Mouse (Mus musculus) retina, postnatal 1 day (tissue): ENCODE data around the gene Gm21905.
A peak's percentile ranks its signal among the peaks of the same experiment; 100 is the strongest.

Source experiments
- DNase-seq: peaks from one replicate; pipeline ENCODE4 v3.0.0-alpha.2; 2012

Gene Gm21905

GRCm38 (mm10) chr5:67946321-67946720, at the start of gene Gm21905:
Gene Gm21905 (minus strand): TSS chr5:67946421.
- DNase-seq = no peak

DNA sequence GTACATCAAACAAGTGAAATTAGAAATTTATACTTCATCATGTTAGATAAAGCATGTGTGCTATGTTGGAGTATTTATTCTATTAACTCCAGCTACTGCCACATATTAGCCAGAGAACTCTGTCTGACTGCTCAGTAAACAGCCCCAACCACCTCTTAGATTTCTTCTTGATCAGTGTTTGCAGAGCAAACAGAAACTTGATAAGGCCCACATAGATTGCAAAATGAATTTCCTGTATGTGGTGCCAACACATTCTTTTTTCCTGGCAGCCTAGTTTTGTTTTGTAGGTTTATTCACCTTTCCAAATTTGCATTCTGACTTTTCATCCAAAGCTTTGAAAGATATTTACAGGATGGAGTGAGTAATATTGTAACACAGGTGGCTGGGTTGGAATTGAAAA, 44.2 kb upstream of the Gm21905 start:
- DNase-seq = no peak

DNA sequence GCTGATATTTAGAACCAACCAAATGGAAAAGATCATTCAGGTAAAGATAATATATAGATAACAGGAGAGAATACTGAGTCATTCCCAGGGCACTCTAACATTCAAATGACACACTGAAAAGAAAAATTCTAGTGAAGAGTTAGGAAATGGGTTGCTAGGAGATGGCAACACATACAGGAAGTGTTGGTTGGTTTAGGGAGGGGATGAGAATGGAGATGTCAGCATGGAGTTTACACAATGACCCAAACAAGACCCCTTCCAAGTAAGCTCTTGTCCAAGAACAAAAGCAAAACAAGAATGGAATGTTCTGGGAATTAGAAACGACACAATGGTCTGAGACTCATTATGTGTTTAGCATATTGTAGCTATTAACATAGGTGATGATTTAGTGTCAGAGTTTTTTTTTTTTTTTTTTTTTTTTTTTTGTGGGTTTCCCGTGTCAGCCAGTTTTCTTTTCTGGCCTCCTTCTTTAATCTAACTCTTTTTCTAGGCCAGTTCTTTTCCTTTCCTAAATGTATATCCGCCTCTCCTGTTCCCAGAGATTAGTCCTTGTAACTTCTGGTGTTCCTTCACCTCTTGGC, 35.8 kb upstream of the Gm21905 start:
- peak; percentile 28 for DNase-seq

DNA sequence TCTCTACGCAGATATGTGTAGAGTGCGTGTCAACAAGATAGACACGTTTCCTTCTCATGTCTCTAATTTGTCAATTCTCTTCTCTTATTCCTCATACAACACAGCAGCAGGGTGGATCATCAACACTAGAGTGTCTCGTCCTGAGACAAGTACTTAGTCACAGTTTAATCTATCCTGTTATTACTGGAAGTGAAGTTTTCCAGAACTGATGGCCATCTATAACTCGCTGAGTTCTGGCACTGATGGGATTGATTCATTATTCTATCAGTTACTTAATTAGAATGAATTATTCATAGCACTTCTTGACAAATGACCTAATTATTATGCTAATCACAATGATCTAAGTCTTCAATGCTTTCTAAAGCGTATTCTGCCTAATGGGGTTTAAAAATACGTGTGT, 23.3 kb upstream of the Gm21905 start:
- DNase-seq = no peak

DNA sequence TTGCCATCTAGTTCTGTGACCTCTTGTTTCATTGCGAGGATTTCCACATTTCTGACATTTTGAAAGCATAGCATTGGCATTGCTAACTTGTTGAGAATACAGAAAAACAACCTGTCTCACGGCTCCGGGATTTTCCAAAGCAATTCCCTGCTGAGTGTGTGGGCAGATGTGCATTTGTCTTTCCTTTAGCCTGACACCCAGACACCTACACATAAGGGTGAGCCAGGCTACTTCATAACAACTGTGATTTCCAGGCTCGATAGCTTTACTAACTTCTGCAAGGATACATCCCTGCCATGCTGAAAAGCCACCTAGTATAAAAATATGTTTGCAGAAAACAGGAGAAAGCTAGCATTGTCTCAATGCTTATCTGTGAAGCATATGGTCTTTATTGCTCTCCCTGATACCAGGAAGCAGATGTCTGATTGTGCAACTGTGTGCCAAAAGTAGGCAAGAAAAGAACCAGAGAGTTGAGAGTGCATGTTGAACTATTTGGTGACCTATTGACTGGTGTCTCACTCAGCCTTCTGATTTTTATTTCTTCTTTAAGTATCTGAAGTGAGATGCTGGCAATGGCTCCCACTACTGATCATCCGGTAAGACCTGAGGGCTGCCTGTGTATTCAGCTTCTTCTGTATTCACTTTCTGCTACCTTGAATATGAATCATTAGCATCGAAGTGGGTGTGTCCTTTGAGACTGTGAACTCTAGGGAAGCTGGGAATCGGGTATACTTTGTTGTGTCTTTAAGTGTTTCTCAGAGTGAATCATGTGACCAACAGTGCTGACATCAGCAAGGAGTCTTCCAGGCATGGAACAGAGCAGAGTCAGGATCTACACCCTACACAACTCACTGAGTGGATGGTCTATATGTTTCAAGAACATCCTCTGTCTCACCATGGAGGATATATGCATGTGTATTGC, 15.7 kb upstream of the Gm21905 start:
- DNase-seq = no peak

DNA sequence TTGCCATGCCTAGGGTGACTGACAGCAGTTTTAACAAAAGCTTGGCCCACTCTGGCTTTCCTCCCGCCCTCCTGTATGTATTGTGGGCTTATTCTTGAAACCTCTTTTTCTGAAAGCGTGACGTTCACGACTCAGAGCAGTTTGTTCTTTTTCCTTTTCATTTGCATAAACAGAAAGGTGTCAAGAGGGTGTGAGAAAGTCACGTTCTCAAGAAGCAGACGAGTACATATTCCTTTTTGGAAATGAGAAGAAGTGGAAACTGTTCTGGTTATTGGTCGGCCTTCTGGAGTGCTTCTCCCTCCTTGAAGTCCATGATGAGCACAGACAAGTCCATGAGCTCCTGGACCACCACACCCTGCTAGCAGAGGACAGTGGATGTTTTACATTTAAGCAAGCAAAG, 9.3 kb upstream of the Gm21905 start:
- DNase-seq = no peak

DNA sequence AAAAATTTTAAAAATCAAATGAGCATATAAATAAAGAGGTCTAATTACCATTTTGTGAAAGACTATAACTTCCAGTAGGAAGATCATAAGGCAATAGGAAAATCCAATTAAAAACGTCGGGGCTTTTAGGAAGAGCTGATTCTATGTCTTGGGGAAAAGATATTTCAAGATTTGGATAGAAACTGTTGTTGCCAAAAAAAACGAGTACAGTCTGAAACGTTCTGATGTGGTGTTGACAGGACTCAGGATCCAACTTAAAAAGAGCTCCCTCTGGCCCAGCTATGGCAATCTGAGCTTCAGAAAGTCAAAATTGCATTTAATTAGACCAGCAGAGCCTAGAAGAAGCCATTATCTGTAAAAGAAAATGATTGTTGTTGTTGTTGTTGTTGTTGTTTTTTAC, 7.9 kb upstream of the Gm21905 start:
- DNase-seq = no peak

DNA sequence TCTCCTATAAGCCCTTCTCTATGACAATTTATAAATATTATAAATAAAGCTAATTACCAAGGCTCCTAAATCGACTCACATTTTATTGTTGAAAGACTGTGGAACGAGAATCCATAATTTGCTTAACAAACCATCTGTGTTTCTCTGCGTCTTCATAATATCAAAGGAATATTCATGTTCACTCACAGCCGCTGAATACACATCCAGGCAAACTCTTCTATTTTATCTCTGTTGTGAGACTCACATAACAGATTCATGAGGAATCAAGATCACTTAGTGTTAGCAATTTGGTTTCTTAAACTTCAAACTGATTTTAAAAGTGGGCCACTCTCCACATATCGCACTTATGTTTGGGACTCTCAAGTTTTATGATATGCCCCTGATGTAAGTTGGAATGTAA, 1.9 kb upstream of the Gm21905 start:
- DNase-seq = no peak

DNA sequence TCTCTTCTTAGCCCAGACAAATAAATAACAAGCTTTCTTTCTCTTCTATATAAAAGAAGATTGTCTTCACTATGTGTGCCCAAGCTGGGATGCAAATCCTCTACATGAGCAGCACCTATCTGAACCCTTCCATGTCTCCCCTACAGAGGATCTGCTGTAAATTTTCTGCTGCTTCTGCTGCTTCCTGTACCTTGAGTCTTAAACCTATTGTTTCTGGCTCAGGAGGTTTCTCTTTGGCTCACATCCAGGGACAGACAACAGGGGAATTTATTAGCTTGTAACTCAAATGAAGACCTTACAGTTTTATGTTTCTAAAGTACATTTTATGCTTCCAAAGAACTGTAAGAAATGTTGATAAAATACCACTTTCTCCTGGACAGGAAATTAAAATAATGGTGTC, 785 bp upstream of the Gm21905 start:
- DNase-seq = no peak

- no peak for DNase-seq
These were observed 2.0 kb downstream of the Gm21905 start for GRCm38 (mm10) chr5:67944074-67944785.

DNA sequence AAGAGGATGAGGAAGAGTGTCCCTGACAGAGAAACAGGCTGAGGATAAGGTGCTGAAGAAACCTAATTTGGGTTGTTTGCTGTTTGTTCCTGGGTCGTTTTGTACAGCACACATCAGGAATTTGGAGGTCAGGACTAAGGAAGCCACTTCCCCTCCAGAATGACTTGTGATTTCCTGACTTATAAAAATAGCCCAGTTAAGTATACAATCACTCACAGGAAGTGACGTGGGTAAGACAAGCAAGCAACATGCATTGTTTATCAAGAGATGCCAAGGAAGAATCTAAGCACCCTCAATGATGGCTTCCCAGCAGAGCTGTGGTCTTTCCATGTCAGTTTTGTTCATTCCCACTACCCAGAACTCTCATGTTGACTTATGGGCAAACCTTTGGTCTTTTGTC, 3.0 kb downstream of the Gm21905 start:
- no peak for DNase-seq

- no peak for DNase-seq
These were observed 4.9 kb downstream of the Gm21905 start, which contains the start of gene Gm5108 for GRCm38 (mm10) chr5:67941369-67941768. Gene Gm5108 (plus strand): TSS chr5:67941669.

- DNase-seq = no peak
These were observed 14.6 kb downstream of the Gm21905 start for GRCm38 (mm10) chr5:67931623-67932022.

GRCm38 (mm10) chr5:67930584-67930983, 15.6 kb downstream of the Gm21905 start:
- DNase-seq = no peak

DNA sequence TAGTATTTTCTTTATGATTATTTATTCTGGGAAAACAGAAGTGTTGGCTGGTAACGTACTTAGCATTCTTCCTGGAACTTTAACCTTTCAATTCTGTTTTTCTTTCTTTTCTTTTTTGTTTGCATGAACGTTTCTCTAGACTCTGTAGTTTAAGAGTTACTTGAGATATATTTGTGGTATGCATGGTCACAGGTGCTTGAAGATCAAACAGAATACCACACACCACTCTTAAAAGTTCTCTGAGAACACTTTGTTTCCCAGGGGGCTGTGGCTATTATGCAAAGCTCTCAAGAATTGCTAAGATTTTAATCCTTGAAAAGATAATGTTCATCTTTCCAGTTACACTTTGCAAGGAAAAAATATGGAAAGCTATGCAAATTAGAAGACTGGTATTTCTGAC, 41.7 kb downstream of the Gm21905 start:
- DNase-seq = no peak

DNA sequence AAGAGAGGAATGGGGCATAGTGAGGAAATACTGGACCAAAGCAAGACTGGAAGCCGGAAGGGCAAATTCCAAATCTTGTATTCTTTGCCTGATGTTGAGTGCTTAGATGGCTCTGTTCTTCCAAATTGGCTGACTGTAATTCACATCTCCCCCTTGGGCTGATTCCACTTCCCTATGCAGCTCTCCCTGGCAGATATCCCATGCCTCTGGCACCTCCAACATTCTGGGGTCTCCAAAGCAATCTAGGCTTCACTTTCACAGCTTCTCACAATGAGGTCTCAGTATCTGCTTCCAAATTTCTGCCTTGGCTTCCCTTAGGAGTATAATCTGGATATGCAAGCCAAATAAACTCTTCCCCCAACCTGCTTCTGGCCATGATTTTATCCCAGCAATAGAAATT, 47.3 kb downstream of the Gm21905 start:
- no peak for DNase-seq

GRCm38 (mm10) chr5:67884422-67885210, 61.6 kb downstream of the Gm21905 start:
- DNase-seq = peak; percentile 82

DNA sequence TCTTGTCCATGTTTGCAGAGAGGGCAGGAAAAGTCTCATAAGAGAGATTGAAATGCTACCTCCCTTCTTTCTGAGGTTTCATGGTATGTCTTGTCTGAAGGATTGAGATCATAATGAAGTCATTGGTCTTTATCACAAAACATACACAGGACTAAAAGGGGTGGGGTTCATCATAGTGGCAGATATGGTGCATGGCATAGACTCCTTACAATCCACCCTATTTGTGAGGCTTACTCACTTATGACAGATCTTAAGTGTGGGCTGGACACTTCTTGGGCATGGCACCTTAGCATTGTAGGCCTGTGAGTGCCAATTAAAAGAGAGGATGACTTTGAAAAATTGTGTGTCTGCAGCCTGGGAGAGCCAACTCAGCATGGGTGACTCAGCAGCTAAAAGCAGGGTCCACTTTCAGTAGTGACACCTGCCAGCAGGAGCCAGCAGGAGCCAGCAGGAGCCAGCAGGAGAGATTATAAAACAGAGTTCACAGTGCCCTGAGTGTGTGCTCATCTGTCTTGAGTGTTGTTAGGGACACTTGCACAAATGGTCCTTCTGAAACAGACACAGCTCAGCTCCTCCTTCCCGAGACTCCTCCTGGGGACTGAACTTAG, 62.6 kb downstream of the Gm21905 start:
- peak; percentile 8 for DNase-seq
